Mouse (Mus musculus) lung, postnatal 0 days (tissue): ENCODE data around the gene Hdac11. TPM values are rescaled to one million over a fixed set of nuclear protein-coding genes. Genes with fewer than 3 reads are reported as not detected.
A peak's percentile ranks its signal among the peaks of the same experiment; 100 is the strongest.

Experiments
- ATAC-seq: fragments of 200-750 bp; cut with Nextera tagmentation; 2 replicates; pipeline ENCODE4 v1.8.0; 2017; ENCODE audit warnings: moderate library complexity
- DNase-seq: peaks from one replicate; pipeline ENCODE4 v3.0.0-alpha.2; 2016; ENCODE audit warnings: low spot score
- H3K27ac ChIP-seq: fragments of 300-500 bp; sonication (generic); 2 replicates; pipeline ENCODE4 v1.5.1; 2014; ENCODE audit warnings: antibody characterized with exemption, mild to moderate bottlenecking, low read length, mixed read lengths
- H3K27me3 ChIP-seq: fragments of 300-500 bp; sonication (generic); replicated peaks from 2 replicates; pipeline ENCODE4 v1.6.1; 2014; ENCODE audit warnings: low read length, mixed read lengths; ENCODE audit not compliant: insufficient read depth
- H3K36me3 ChIP-seq: fragments of 300-500 bp; sonication (generic); 2 replicates; pipeline ENCODE4 v1.6.1; 2014; ENCODE audit warnings: low read length, mixed read lengths; ENCODE audit not compliant: insufficient read depth
- H3K4me1 ChIP-seq: fragments of 300-500 bp; sonication (generic); 2 replicates; pipeline ENCODE4 v1.6.1; 2014; ENCODE audit warnings: antibody characterized with exemption, low read depth, low read length, mixed read lengths; ENCODE audit not compliant: insufficient read depth
- H3K4me2 ChIP-seq: fragments of 300-500 bp; sonication (generic); replicated peaks from 2 replicates; pipeline ENCODE4 v1.6.1; 2014; ENCODE audit warnings: low read depth, mild to moderate bottlenecking, low read length, moderate library complexity, mixed read lengths
- H3K4me3 ChIP-seq: fragments of 300-500 bp; sonication (generic); 2 replicates; pipeline ENCODE4 v1.5.1; 2014; ENCODE audit warnings: low read depth, low read length
- H3K9ac ChIP-seq: fragments of 300-500 bp; sonication (generic); replicated peaks from 2 replicates; pipeline ENCODE4 v1.6.1; 2014; ENCODE audit warnings: low read depth, mild to moderate bottlenecking
- H3K9me3 ChIP-seq: fragments of 300-500 bp; sonication (generic); 2 replicates; pipeline ENCODE4 v1.6.1; 2016; ENCODE audit warnings: low read length, mixed read lengths
- CTCF ChIP-seq: IDR thresholded peaks from 2 replicates; pipeline ENCODE4 v1.5.1; 2016; ENCODE audit warnings: antibody characterized with exemption, mild to moderate bottlenecking
- EP300 ChIP-seq: IDR thresholded peaks from 2 replicates; pipeline ENCODE4 v1.6.1; 2016; ENCODE audit warnings: antibody characterized with exemption, mild to moderate bottlenecking, control low read depth
- WGBS: fragments of 180-500 bp; shearing (Covaris S2); extraction: QIAGEN DNeasy Blood & Tissue Kit; methylation state at CpG from one replicate; pipeline ENCODE4 v1.1.7; 2014; 5-methylcytosine and 5-hydroxymethylcytosine counted together
- polyA plus RNA-seq: library from polyadenylated mRNA; unstranded; fragments of >200 nt; fragmentation: Nextera tagmentation; extraction: Ambion mirVana; gene quantifications from 2 replicates; pipeline ENCODE4 v1.2.1, GENCODE M21; 2015

The Hdac11 gene
- polyA plus RNA-seq, 1 experiment from 2014 or later, result 3.8 TPM

DNA sequence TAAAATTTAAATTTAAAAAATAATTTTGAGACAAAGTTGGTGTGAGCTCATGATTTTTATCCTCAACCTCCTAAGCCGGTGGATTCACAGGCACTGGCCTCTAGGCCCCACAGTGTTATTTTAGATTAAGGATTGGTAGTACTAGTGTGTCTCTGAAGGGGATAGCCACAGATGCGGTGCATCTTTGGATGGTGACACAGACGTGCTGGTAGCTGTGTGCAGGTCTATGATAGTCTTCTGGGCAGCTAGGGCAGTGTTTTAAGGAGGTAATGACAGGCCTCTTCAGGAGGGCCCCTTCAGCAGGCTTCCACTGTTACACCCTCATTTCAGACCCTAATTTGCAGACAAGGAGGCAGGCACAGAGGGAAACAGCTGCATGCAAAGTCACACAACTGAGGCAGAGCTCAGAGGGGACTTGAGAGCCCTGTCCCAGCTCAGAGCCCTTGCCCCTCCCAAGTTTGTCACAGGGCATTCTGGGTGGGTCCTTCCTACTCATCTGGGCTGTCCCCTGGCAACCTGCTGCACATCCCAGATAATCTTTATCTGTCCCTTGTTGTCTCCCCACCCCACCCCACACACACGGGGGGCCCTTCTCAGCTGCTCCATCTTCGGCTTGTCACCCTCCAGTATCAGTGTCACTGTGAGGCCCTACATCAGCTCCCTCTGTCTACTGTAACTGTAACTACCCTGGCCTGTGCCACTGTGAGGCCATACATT lies 6.9 kb downstream of the Hdac11 start:
- Histone ChIP-seq H3K27me3 (no peaks in the 10 kb centered on the region), H3K27ac (no peak overlapping the region), H3K4me2 (no peak overlapping the region), H3K36me3 (no peaks in the 10 kb centered on the region), H3K4me3 (no peak overlapping the region), H3K4me1 (no peaks in the 10 kb centered on the region), H3K9me3 (no peaks in the 10 kb centered on the region), H3K9ac (no peak overlapping the region)
- TF ChIP-seq CTCF (no peak), EP300 (no peak)
- ATAC-seq (no peak), DNase-seq (no peak)
- WGBS, result 76% methylated on average over 5 of the region's 5 CpGs

GRCm38 (mm10) chr6:91164584-91164983 lies 8.1 kb downstream of the Hdac11 start:
- no peaks in the 10 kb centered on the region for H3K4me1 ChIP-seq
- H3K4me2 ChIP-seq, result no peak overlapping the region
- 90% methylated on average over 2 of the region's 2 CpGs for WGBS
- DNase-seq, result no peak
- H3K27me3 ChIP-seq, result no peaks in the 10 kb centered on the region
- no peak for ATAC-seq
- H3K27ac ChIP-seq, result no peak overlapping the region
- 0 out of 2 replicates have a peak, but pooled peaks cover under 1% of the 10 kb centered on the region for H3K36me3 ChIP-seq
- no peak overlapping the region for H3K4me3 ChIP-seq
- H3K9me3 ChIP-seq, result no peaks in the 10 kb centered on the region
- TF ChIP-seq EP300, result no peak
- TF ChIP-seq CTCF, result no peak
- 0 out of 2 replicates have a peak overlapping the region, but pooled peaks have one; percentile 2 for H3K9ac ChIP-seq

- H3K4me3 ChIP-seq, result no peak overlapping the region
- H3K9me3 ChIP-seq, result no peaks in the 10 kb centered on the region
- no peaks in the 10 kb centered on the region for H3K27me3 ChIP-seq
- no peak overlapping the region for H3K4me2 ChIP-seq
- ATAC-seq (peak; percentile 29), DNase-seq (peak; percentile 38)
- no peak overlapping the region for H3K27ac ChIP-seq
- H3K36me3 ChIP-seq, result 0 out of 2 replicates have a peak, but pooled peaks cover 4% of the 10 kb centered on the region
- WGBS, result 38% methylated on average over 3 of the region's 3 CpGs
- H3K9ac ChIP-seq, result 0 out of 2 replicates have a peak overlapping the region, but pooled peaks have one; percentile 2
- no peaks in the 10 kb centered on the region for H3K4me1 ChIP-seq
- TF ChIP-seq EP300 (no peak), CTCF (peak; percentile 95)
Observed at GRCm38 (mm10) chr6:91165210-91165609, 8.7 kb downstream of the Hdac11 start.

GRCm38 (mm10) chr6:91167828-91168227 lies 11.4 kb downstream of the Hdac11 start:
- Histone ChIP-seq H3K9me3 (no peaks in the 10 kb centered on the region), H3K36me3 (0 out of 2 replicates have a peak, but pooled peaks cover 4% of the 10 kb centered on the region), H3K27me3 (no peaks in the 10 kb centered on the region), H3K27ac (no peak overlapping the region), H3K9ac (no peak overlapping the region), H3K4me2 (no peak overlapping the region), H3K4me3 (no peak overlapping the region), H3K4me1 (no peaks in the 10 kb centered on the region)
- DNase-seq (no peak), ATAC-seq (peak; percentile 33; the same call in 1 of the 2 replicates)
- TF ChIP-seq CTCF, result peak; percentile 44
- no peak for TF ChIP-seq EP300
- WGBS, result 44% methylated on average over 3 of the region's 3 CpGs

DNA sequence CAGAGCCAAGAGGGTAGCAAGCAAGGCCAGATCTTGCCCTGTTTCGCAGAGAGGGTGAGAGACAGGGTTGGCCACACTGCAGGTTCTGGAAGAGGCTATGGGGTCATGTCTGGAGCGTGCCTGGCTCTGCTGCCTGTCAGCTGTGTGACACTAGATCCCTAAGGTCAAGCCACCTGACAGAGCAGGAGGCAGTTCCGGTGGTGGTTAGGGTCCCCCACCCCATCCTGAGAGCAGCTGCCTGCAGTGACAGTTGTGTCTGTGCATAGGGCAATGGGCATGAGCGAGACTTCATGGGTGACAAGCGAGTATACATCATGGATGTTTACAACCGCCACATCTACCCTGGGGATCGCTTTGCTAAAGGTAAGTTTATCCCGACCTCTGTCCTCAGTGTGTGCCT lies 12.7 kb downstream of the Hdac11 start:
- Histone ChIP-seq H3K9ac (no peak overlapping the region), H3K9me3 (no peaks in the 10 kb centered on the region), H3K27ac (no peak overlapping the region), H3K4me3 (no peak overlapping the region), H3K4me1 (no peaks in the 10 kb centered on the region), H3K36me3 (0 out of 2 replicates have a peak, but pooled peaks cover 4% of the 10 kb centered on the region), H3K27me3 (no peaks in the 10 kb centered on the region), H3K4me2 (no peak overlapping the region)
- DNase-seq, result no peak
- WGBS, result 81% methylated on average over 8 of the region's 8 CpGs
- no peak for ATAC-seq
- TF ChIP-seq CTCF (no peak), EP300 (no peak)

DNA sequence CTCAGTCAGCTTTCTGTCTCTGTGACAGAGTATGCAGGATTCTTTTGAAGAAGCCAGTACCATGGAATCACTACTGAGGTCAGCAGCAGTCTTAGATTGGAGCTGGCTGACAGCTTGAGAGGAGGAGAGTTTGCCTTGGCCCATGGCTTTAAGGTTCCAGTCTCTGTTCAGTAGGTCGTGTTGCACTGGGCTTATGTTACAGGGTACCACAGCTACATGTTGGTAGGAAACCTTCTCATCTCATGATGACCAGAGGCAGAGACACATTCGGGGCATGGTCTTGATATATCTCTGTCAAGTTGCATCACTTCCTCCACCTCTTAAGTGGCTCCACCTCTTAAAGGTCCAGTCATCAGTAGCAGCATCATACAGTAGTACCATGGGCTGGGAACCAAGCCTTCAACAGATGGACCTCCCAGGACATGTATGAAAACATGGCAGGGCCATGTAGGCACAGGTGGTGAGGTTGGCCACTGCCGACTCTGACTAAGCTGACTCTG lies 15.0 kb downstream of the Hdac11 start:
- no peak overlapping the region for H3K27ac ChIP-seq
- 0 out of 2 replicates have a peak, but pooled peaks cover 4% of the 10 kb centered on the region for H3K36me3 ChIP-seq
- H3K4me3 ChIP-seq, result no peak overlapping the region
- DNase-seq (no peak), ATAC-seq (no peak)
- no peak overlapping the region for H3K4me2 ChIP-seq
- H3K9me3 ChIP-seq, result no peaks in the 10 kb centered on the region
- H3K4me1 ChIP-seq, result no peaks in the 10 kb centered on the region
- no peak overlapping the region for H3K9ac ChIP-seq
- H3K27me3 ChIP-seq, result no peaks in the 10 kb centered on the region
- no peak for TF ChIP-seq EP300
- no peak for TF ChIP-seq CTCF
- WGBS, result 70% methylated on average over 3 of the region's 3 CpGs
